ENCODE assay signal across 12 mouse cellular contexts in genomic region chr1:36535477-36536396, GRCm38 (mm10). TPM values are rescaled to one million over a fixed set of nuclear protein-coding genes. Genes with fewer than 3 reads are reported as not detected.
DNase-seq lines count a peak whose midpoint lies in the region; ATAC-seq lines count a peak whose summit lies in the region.
"Had no signal": no experiment of that assay in that cellular context is flagged by ENCODE, and none has a peak within 500 bp of the region (broad histone marks: within the 10 kb centered on the region; RNA-seq: fewer than 3 reads in every experiment).

No protein-coding gene starts in this region.

- H3K4me2 ChIP-seq in heart, embryonic 16.5 days (ENCODE audit: low read depth, low read length): peak overlapping the region; percentile 36
- H3K4me2 ChIP-seq: liver, embryonic 13.5 days had no signal

- peaks cover 14% of the 10 kb centered on the region for H3K36me3 ChIP-seq in heart, embryonic 16.5 days (ENCODE audit: control insufficient read depth, insufficient read depth)

- H3K27me3 ChIP-seq in heart, embryonic 16.5 days (ENCODE audit: control insufficient read depth, insufficient read depth, low read length): no peaks in the 10 kb centered on the region
- H3K27me3 ChIP-seq: liver, embryonic 13.5 days had no signal

- H3K9ac ChIP-seq in heart, embryonic 16.5 days (ENCODE audit: low read length): peak overlapping the region; percentile 58
- H3K9ac ChIP-seq: liver, embryonic 13.5 days had no signal

- H3K4me3 ChIP-seq in heart, embryonic 16.5 days (ENCODE audit: low read length): no peak overlapping the region
- H3K4me3 ChIP-seq: liver, embryonic 13.5 days had no signal

- H3K4me1 ChIP-seq in heart, embryonic 16.5 days (ENCODE audit: control insufficient read depth, insufficient read depth, low read length): peaks cover 60% of the 10 kb centered on the region

- H3K27ac ChIP-seq in heart, embryonic 16.5 days (ENCODE audit: low read length): peak overlapping the region; percentile 98
- H3K27ac ChIP-seq: liver, embryonic 13.5 days had no signal

- peak; percentile 16 for DNase-seq in 3T3-L1 (ENCODE audit: low read depth, low spot score)
- DNase-seq in NIH3T3 (ENCODE audit: low read depth): peak; percentile 48
- peak; percentile 91 for DNase-seq in gastrocnemius, adult 18-20 months (ENCODE audit: low spot score)
- DNase-seq in ovary, postnatal 10 days (ENCODE audit: low spot score): no peak
- no peak for DNase-seq in testis, postnatal 14 days (ENCODE audit: low spot score)
- DNase-seq in spleen, postnatal 36 days (ENCODE audit: low spot score in 2 of 2): no peak
- DNase-seq: kidney, postnatal 14 days; liver, embryonic 13.5 days; spleen, adult 18-20 months had no signal

- no peaks in the 10 kb centered on the region for H3K9me3 ChIP-seq in heart, embryonic 16.5 days (replicated peaks; ENCODE audit: control insufficient read depth, low read length)
- H3K9me3 ChIP-seq: liver, embryonic 13.5 days had no signal

- ATAC-seq in heart, embryonic 16.5 days (replicated peaks; ENCODE audit: extremely low read depth, insufficient read depth, low FRiP score): peak; percentile 53

- 66% methylated on average over 11 of the region's 11 CpGs for WGBS in heart, embryonic 16.5 days

RNA-seq across cellular contexts. Expression of gene Ankrd23, which starts 0.9 kb away (rescaled TPM):
- total RNA-seq in gastrocnemius, adult 18-20 months (2021): 1,000 to 10,000 TPM; 3,219 to 3,282 TPM
- polyA plus RNA-seq in heart, embryonic 16.5 days (2015; fragmentation: Nextera tagmentation; extraction: Ambion mirVana): 30.2 and 32.7 TPM in 2 replicates

RNA-seq across cellular contexts. Expression of gene Gm42417, which starts 3.5 kb away (rescaled TPM):
- 1,000 to 10,000 TPM; 1,348 to 1,458 TPM for total RNA-seq in gastrocnemius, adult 18-20 months (2021)
- polyA plus RNA-seq in heart, embryonic 16.5 days (2015; fragmentation: Nextera tagmentation; extraction: Ambion mirVana): not detected in 2 replicates
- total RNA-seq: MEL had no signal
- polyA plus RNA-seq: frontal cortex, adult 2 months; liver, embryonic 13.5 days had no signal

RNA-seq across cellular contexts. Expression of gene Ankrd39, which starts 11.5 kb away (rescaled TPM):
- total RNA-seq in gastrocnemius, adult 18-20 months (2021): 1 to 10 TPM; 7.3 to 8.6 TPM
- polyA plus RNA-seq in heart, embryonic 16.5 days (2015; fragmentation: Nextera tagmentation; extraction: Ambion mirVana): 31.1 and 32.5 TPM in 2 replicates

RNA-seq across cellular contexts. Expression of gene Sema4c, which starts 22.4 kb away (rescaled TPM):
- 1 to 10 TPM; 4.7 to 6.8 TPM for total RNA-seq in gastrocnemius, adult 18-20 months (2021)
- 7.8 and 8.8 TPM in 2 replicates for polyA plus RNA-seq in heart, embryonic 16.5 days (2015; fragmentation: Nextera tagmentation; extraction: Ambion mirVana)

RNA-seq across cellular contexts. Expression of gene Cnnm3, which starts 24.1 kb away (rescaled TPM):
- total RNA-seq in gastrocnemius, adult 18-20 months (2021): 10 to 100 TPM; 11.6 TPM
- polyA plus RNA-seq in heart, embryonic 16.5 days (2015; fragmentation: Nextera tagmentation; extraction: Ambion mirVana): 1.8 and 2.4 TPM in 2 replicates

Comparison
In these comparisons a context has a peak if more than half of its experiments do, and no peak if none do; other contexts are left out.
1. DNase-seq: peak in 3T3-L1 (single experiment), NIH3T3 (single experiment) and gastrocnemius, adult 18-20 months (single experiment); none in ovary, postnatal 10 days (single experiment), testis, postnatal 14 days (single experiment) and spleen, postnatal 36 days (0 of 2).